Mouse (Mus musculus) kidney, embryonic 15.5 days (tissue): ENCODE data around the gene 4930412O13Rik. TPM values are rescaled to one million over a fixed set of nuclear protein-coding genes. Genes with fewer than 3 reads are reported as not detected.

Experiments
- ATAC-seq: fragments of 200-750 bp; cut with Nextera tagmentation; replicated peaks from 2 replicates; pipeline ENCODE4 v1.8.0; 2017; ENCODE audit warnings: moderate TSS enrichment; ENCODE audit not compliant: low FRiP score
- H3K27ac ChIP-seq: fragments of 300-500 bp; sonication (generic); 2 replicates; pipeline ENCODE4 v1.5.1; 2015; ENCODE audit warnings: mild to moderate bottlenecking, inconsistent platforms
- H3K27me3 ChIP-seq: fragments of 300-500 bp; sonication (generic); 2 replicates; pipeline ENCODE4 v1.6.1; 2015; ENCODE audit warnings: inconsistent platforms
- H3K36me3 ChIP-seq: fragments of 300-500 bp; sonication (generic); 2 replicates; pipeline ENCODE4 v1.6.1; 2015; ENCODE audit warnings: inconsistent platforms
- H3K4me1 ChIP-seq: fragments of 300-500 bp; sonication (generic); 2 replicates; pipeline ENCODE4 v1.6.1; 2015; ENCODE audit warnings: inconsistent platforms
- H3K4me2 ChIP-seq: fragments of 300-500 bp; sonication (generic); 2 replicates; pipeline ENCODE4 v1.6.1; 2015; ENCODE audit warnings: moderate library complexity, mild to moderate bottlenecking, inconsistent platforms
- H3K4me3 ChIP-seq: fragments of 300-500 bp; sonication (generic); replicated peaks from 2 replicates; pipeline ENCODE4 v1.5.1; 2015; ENCODE audit warnings: mild to moderate bottlenecking, inconsistent platforms
- H3K9ac ChIP-seq: fragments of 300-500 bp; sonication (generic); 2 replicates; pipeline ENCODE4 v1.6.1; 2015; ENCODE audit warnings: mild to moderate bottlenecking, inconsistent platforms
- H3K9me3 ChIP-seq: fragments of 300-500 bp; sonication (generic); replicated peaks from 2 replicates; pipeline ENCODE4 v1.6.1; 2016; ENCODE audit warnings: inconsistent platforms
- WGBS: fragments of 180-500 bp; shearing (Covaris S2); methylation state at CpG from one replicate; pipeline ENCODE4 v1.1.7; 2015; ENCODE audit warnings: mixed read lengths; 5-methylcytosine and 5-hydroxymethylcytosine counted together
- polyA plus RNA-seq: library from polyadenylated mRNA; unstranded; fragments of >200 nt; fragmentation: Nextera tagmentation; extraction: Ambion mirVana; gene quantifications from 2 replicates; pipeline ENCODE4 v1.2.1, GENCODE M21; 2015

The 4930412O13Rik gene
- polyA plus RNA-seq, 1 experiment from 2014 or later: 2.8 TPM

DNA sequence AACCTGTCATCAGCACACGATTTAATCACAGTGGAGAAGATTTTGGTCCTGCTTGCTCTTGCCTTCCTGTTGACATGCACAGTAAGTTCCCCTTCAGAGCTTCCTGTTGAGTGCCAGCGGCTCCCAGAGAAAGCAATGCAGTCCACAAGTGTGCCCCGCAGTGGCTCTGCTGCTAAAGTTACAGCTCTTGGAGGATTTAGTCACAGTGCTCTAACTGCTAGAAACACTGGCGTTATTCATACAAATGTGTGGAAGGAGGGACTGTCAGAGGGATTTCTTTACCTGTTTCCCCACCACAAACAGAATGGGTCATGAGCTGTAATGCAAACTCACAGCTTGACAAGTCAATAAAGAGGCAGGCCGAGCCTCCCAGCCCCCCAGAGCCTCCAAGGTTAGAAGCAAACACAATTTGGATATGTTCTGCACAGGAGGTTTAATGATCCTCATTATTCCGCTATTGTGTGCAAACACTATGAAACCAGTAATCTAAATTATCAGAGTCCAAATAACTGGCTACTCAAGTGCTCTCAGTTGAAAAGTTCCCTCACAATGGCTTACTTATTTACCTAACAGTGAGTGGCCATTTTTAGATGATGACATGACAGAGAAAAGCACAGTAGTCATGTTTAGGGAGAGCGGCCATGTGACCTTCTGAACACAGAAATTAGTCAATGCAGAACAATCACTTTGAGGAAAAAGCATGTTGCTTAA is 45.3 kb downstream of the 4930412O13Rik start:
- Histone ChIP-seq H3K4me3 (no peak overlapping the region), H3K9ac (no peak overlapping the region), H3K36me3 (peaks cover 8% of the 10 kb centered on the region; the same call in 1 of the 2 replicates), H3K27ac (peak overlapping the region; percentile 75), H3K27me3 (no peaks in the 10 kb centered on the region), H3K9me3 (no peaks in the 10 kb centered on the region), H3K4me2 (no peak overlapping the region), H3K4me1 (peaks cover 9% of the 10 kb centered on the region; the same call in 1 of the 2 replicates)
- WGBS: 49% methylated on average over 7 of the region's 7 CpGs
- ATAC-seq: peak; percentile 46; the same call in 1 of the 2 replicates

DNA sequence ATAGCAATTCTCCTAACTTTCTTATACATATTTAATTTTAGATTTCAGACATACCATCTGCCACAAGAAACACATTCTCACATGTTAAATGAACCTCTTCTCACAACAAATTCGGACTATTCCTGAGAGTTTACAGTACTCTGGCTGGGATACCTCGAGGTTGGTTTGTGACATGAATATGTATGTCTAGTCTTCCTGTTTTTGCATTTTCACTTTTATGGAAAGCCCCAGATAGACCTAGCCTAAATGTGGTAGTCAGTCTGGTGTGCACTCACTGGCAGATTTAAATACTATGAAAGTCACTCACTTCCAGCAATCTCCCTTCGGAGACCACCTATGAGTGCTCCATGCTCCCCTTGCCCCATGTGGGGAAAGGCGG is 45.8 kb downstream of the 4930412O13Rik start:
- no peak for ATAC-seq
- Histone ChIP-seq H3K27ac (no peak overlapping the region), H3K27me3 (no peaks in the 10 kb centered on the region), H3K9ac (no peak overlapping the region), H3K4me2 (no peak overlapping the region), H3K4me1 (peaks cover 9% of the 10 kb centered on the region; the same call in 1 of the 2 replicates), H3K36me3 (peaks cover 8% of the 10 kb centered on the region; the same call in 1 of the 2 replicates), H3K4me3 (no peak overlapping the region), H3K9me3 (no peaks in the 10 kb centered on the region)
- WGBS: 82% methylated on average over 4 of the region's 4 CpGs

Other genes starting within 250 kb of the 4930412O13Rik start
- 4.9 and 6.2 TPM in 2 replicates for gene 9230102O04Rik, start 8.3 kb downstream of the 4930412O13Rik start, polyA plus RNA-seq
- gene Gata3, start 8.8 kb downstream of the 4930412O13Rik start, polyA plus RNA-seq: 98.5 and 108 TPM in 2 replicates
- gene Taf3, start 167.3 kb downstream of the 4930412O13Rik start, polyA plus RNA-seq: 16.4 TPM in 2 replicates
- gene Atp5c1, start 199.3 kb downstream of the 4930412O13Rik start, polyA plus RNA-seq: 661 and 685 TPM in 2 replicates
- 29.6 and 33.3 TPM in 2 replicates for gene Kin, start 199.3 kb downstream of the 4930412O13Rik start, polyA plus RNA-seq